Mouse (Mus musculus): Measurements from ENCODE around the gene Tsc22d3. TPM values are rescaled to one million over a fixed set of nuclear protein-coding genes. Genes with fewer than 3 reads are reported as not detected.

Tsc22d3 gene
- polyA plus RNA-seq, 1 experiment from 2014 or later, result 190 TPM

DNA sequence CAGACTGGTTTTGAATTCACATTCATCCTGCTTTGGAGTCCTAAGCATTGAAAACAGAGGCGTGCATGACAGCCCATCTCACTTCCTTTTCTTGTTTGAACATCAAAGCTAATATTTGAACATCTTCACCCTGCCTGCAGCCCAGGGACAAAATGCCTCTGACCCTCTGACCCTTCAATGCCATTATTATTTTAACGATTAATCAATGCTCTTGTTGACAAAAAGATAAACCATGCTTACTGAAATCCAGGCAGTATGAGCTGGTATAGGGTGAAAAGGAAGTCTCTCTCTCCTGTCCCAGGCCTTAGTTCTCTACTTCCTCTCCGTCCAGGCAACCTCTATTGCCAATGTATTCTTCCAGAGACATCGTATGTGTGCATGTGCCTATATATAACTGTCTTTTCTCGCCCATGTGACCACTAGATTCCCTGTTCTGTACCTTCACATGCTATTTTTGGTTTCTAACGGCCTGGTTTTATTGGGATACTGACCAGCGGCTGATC, 106.9 kb downstream of the Tsc22d3 start:
- H3K9me3 ChIP-seq (replicated peaks), result no peaks in the 10 kb centered on the region
- ATAC-seq (replicated peaks; ENCODE audit: insufficient number of reproducible peaks, insufficient read depth, low FRiP score, low read depth), result no peak
- H3K4me1 ChIP-seq (replicated peaks), result 0 out of 2 replicates have a peak, but pooled peaks cover 2% of the 10 kb centered on the region
- H3K4me2 ChIP-seq, result no peak overlapping the region
- H3K36me3 ChIP-seq, result no peaks in the 10 kb centered on the region
- no peak overlapping the region for H3K4me3 ChIP-seq
- H3K27me3 ChIP-seq, result no peaks in the 10 kb centered on the region
- WGBS, result 45% methylated on average over 7 of the region's 7 CpGs
- no peak overlapping the region for H3K9ac ChIP-seq
- H3K27ac ChIP-seq, result no peak overlapping the region

DNA sequence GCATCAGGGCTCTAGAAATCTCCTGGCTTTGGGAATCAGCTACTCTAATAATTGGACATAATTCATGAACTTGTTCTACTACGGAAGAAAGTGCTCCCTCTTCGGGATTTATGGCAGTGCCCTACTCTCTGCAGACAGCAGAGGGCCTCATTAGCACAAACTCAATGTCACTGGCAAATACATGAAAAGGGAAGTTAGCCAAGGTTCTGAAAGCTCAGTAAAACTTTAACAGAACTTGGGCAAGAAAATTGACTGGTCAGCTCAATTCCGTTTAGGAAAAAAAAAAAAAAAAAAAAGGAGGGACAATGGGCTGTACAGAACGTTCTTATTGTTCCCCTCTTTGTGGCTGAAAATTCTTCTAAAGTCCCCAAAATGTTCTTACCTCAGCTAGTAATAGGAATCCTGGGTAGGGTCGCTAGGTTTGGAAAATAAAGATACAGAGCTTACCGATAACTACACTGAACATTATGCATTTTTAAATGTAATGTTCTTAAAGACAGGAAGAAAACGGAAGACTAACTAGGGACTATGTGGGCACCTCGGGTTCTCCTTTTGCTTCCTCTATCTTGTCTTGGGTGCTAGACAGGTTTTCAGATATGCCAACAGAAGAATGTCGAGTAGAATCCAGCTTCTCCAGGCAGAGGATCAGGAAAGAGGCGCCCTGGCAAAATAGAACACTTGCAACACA, 108.4 kb downstream of the Tsc22d3 start:
- ATAC-seq (replicated peaks; ENCODE audit: insufficient number of reproducible peaks, insufficient read depth, low FRiP score, low read depth), result no peak
- Histone ChIP-seq H3K27me3 (no peaks in the 10 kb centered on the region), H3K36me3 (no peaks in the 10 kb centered on the region), H3K4me2 (no peak overlapping the region), H3K4me1 (replicated peaks) (0 out of 2 replicates have a peak, but pooled peaks cover 2% of the 10 kb centered on the region), H3K9me3 (replicated peaks) (no peaks in the 10 kb centered on the region), H3K27ac (no peak overlapping the region), H3K9ac (no peak overlapping the region), H3K4me3 (no peak overlapping the region)
- 45% methylated on average over 10 of the region's 10 CpGs for WGBS

DNA sequence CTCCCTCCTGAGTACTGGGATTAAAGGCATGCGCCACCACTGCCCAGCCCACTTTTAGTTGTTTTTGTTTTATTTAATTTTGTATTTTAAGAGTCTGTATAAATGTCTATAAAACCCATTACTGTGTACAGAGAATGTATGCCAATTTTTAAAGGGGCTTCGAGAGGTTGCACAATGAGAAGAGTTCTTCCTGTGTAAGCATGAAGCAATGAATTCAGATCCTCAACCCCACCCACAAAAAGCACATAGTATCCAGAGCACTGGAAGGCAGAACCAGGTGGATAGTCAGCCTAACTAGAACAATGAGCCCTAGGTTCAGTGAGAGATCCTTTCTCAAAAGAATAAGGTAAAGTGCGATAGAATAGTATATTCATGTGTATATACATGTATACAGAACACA, 110.3 kb downstream of the Tsc22d3 start:
- H3K9ac ChIP-seq, result no peak overlapping the region
- H3K4me3 ChIP-seq, result no peak overlapping the region
- no peak for ATAC-seq (replicated peaks; ENCODE audit: insufficient number of reproducible peaks, insufficient read depth, low FRiP score, low read depth)
- WGBS, result 82% methylated on average over 3 of the region's 3 CpGs
- H3K4me2 ChIP-seq, result no peak overlapping the region
- 0 out of 2 replicates have a peak, but pooled peaks cover 2% of the 10 kb centered on the region for H3K4me1 ChIP-seq (replicated peaks)
- no peak overlapping the region for H3K27ac ChIP-seq
- H3K9me3 ChIP-seq (replicated peaks), result no peaks in the 10 kb centered on the region
- no peaks in the 10 kb centered on the region for H3K36me3 ChIP-seq
- no peaks in the 10 kb centered on the region for H3K27me3 ChIP-seq

Other genes starting within 250 kb of the Tsc22d3 start
- 44.7 and 49.1 TPM in 2 replicates for gene Prps1, start 144.0 kb downstream of the Tsc22d3 start, polyA plus RNA-seq (2015; fragmentation: Nextera tagmentation; extraction: Ambion mirVana)
- 7.7 and 8.8 TPM in 2 replicates for gene Mid2, start 63.9 kb upstream of the Tsc22d3 start, polyA plus RNA-seq (2015; fragmentation: Nextera tagmentation; extraction: Ambion mirVana)
- not detected in 2 replicates for gene Tex13b, start 212.8 kb upstream of the Tsc22d3 start, polyA plus RNA-seq (2015; fragmentation: Nextera tagmentation; extraction: Ambion mirVana)